Mouse (Mus musculus) v-Abl transformed pro-B cells (cell line): Measurements from ENCODE around the gene Med31.

Source experiments
- in situ Hi-C, 2 experiments: fragments of 400-800 bp; cut with MboI; formaldehyde crosslinking; loops; one replicate each; pipeline ENCODE4 v1.15.1; 2025; ENCODE audit not compliant: unreplicated experiment in 2 of 2

Med31 gene

DNA sequence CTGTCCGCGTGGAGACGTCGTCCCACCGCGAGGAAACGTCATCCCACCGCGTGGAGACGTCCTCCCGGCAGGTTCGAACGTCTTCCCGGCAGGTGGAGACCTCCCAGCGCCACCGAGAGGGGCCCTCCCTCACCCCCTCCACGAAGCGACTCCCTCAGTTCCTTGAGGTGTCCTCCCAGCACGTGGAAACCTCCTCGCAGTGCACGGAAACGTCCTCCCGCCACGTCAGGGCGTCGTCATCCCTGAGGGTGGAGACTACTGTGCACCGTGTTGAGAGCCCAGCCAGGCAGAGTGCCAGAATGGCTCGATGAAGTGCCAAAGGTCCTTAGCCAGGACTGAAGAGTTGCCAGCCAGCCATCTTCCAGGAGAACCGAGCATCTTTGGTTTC lies at the start of gene Med31:
Gene Med31 (minus strand): TSS at position 183 of the 388 bp plus-strand sequence.
- in situ Hi-C loops: loop anchor here in 1 of 2 experiments (5.0 to 25.0 kb wide), 5 partner anchors 217 to 1203 kb away; partner anchors contain the start of genes Cyb5d2, Derl2, Dhx33 and Mis12

- in situ Hi-C loops: no loop called here
Measured at GRCm38 (mm10) chr11:72256441-72256840, 41.0 kb upstream of the Med31 start.

- in situ Hi-C loops: no loop called here
Measured at GRCm38 (mm10) chr11:72255629-72256028, 40.2 kb upstream of the Med31 start.

DNA sequence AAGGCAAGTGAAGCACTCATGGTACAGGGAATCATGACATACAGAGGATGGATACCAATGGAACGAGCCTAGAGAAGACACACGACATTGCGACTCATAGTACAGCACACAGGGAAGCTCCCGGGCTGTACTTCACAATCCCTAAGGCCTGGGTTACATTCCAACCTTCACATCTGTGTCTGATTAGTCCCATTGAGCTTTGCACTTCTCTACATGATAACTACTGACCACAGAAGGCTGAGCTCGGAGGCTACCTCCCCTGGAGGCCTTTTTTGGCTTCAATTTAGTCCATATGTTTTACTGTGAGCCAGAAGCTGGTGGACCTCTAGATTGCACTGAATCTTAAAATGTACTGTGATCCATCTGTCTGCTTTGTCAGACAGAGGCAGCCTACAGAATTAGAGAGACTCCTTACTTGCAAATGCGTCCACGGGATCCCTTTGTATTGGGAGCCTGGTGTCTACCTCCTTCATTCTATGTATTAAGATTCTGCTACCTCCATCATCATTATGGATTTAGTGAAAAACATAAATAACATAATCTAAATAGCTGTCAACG lies 29.9 kb upstream of the Med31 start:
- in situ Hi-C loops: no loop called here

- in situ Hi-C loops: no loop called here
Measured at GRCm38 (mm10) chr11:72240062-72240860, 24.9 kb upstream of the Med31 start.

- in situ Hi-C loops: no loop called here
Measured at GRCm38 (mm10) chr11:72234013-72234412, 18.6 kb upstream of the Med31 start.

- in situ Hi-C loops: no loop called here
Measured at GRCm38 (mm10) chr11:72232991-72233390, 17.6 kb upstream of the Med31 start.

- in situ Hi-C loops: no loop called here
Measured at GRCm38 (mm10) chr11:72232068-72232467, 16.7 kb upstream of the Med31 start.

DNA sequence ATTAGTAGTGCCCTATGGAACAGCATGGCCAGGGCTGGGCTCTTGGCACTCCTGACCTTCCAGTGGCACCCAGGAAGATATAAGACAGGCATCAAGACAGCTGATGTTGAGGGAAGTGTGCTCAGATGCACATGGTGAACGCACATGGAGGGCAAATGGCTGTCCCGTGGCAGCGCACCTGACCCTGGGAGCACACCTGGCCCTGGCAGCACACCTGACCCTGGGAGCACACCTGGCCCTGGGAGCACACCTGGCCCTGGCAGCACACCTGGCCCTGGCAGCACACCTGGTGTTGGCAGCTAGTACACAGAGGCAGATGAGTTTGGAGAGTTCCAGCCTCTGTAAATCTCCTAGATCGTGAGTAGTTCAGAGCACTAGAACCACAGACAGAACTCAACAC lies 13.1 kb upstream of the Med31 start:
- in situ Hi-C loops: no loop called here

- in situ Hi-C loops: no loop called here
Measured at GRCm38 (mm10) chr11:72226901-72227300, 11.5 kb upstream of the Med31 start.

GRCm38 (mm10) chr11:72226020-72226791 lies 10.8 kb upstream of the Med31 start:
- in situ Hi-C loops: no loop called here

DNA sequence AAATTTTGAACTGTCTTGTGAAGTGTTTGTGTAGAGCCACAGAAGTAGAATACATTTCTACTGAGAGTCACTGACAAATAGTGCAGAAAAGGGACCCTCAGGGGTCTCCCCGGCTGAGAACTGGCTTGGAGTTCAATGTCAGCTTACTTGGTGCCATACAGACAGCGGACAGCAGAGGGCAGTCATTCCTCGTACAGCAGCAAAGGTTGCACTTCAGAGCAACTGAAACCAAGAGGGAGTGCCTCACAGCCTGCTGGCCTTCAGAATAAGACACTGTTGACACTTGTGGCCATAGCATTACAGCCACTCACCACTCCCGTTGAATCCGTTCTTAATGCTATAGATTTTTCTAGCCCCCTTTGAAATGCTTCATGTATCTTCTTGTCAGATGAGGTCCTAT lies 9.5 kb upstream of the Med31 start:
- in situ Hi-C loops: loop anchor here (5.0 to 25.0 kb wide), 7 partner anchors 92 to 1213 kb away; partner anchors contain the start of genes Cyb5d2 (in 1 of the 2), Derl2 (in 1 of the 2), Dhx33 (in 1 of the 2) and Mis12 (in 1 of the 2)

DNA sequence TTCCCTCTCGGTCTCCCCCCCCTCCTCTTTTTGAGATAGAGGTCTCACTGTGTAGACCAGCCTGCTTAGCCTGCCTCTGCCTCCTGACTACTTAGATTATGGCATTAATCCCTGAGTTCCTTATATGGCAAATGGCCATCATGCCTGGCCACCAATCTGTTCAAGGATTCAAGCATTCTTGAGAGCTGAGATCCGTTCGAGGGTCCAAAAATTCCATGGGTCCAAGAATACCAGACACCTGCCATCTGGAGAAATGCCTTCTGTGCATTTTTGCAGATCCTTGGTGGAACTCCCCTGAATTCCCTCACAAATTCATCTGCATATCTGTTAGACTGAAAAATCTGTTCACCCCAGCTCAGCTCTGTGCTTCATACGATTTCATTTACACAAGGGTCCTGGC lies 8.0 kb upstream of the Med31 start:
- in situ Hi-C loops: loop anchor here (5.0 to 25.0 kb wide), 7 partner anchors 94 to 1211 kb away; partner anchors contain the start of genes Cyb5d2 (in 1 of the 2), Derl2 (in 1 of the 2), Dhx33 (in 1 of the 2) and Mis12 (in 1 of the 2)

DNA sequence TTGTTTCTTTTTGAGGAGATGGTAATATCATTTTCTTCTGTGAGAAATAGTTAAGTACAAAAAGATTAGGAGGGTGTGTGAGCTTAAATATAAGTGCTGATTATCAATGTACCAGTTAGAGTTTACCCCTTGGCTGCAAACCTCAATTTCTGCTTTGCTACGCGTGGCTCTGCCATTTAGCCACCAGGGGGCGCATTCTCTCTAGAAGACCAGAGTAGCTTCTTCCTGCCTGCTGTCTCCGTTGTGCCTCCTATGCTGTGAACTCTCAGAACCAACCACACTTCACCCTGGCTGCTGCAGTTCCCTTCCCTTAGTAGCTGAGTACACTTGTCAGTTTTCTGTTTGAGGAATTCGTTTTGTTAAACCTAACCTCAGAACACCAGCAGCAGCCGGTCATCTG lies 5.9 kb upstream of the Med31 start:
- in situ Hi-C loops: loop anchor here (5.0 to 25.0 kb wide), 7 partner anchors 96 to 1209 kb away; partner anchors contain the start of genes Cyb5d2 (in 1 of the 2), Derl2 (in 1 of the 2), Dhx33 (in 1 of the 2) and Mis12 (in 1 of the 2)

GRCm38 (mm10) chr11:72217116-72217515 lies 1.7 kb upstream of the Med31 start:
- in situ Hi-C loops: loop anchor here in 1 of 2 experiments (5.0 to 25.0 kb wide), 5 partner anchors 215 to 1205 kb away; partner anchors contain the start of genes Cyb5d2, Derl2, Dhx33 and Mis12

DNA sequence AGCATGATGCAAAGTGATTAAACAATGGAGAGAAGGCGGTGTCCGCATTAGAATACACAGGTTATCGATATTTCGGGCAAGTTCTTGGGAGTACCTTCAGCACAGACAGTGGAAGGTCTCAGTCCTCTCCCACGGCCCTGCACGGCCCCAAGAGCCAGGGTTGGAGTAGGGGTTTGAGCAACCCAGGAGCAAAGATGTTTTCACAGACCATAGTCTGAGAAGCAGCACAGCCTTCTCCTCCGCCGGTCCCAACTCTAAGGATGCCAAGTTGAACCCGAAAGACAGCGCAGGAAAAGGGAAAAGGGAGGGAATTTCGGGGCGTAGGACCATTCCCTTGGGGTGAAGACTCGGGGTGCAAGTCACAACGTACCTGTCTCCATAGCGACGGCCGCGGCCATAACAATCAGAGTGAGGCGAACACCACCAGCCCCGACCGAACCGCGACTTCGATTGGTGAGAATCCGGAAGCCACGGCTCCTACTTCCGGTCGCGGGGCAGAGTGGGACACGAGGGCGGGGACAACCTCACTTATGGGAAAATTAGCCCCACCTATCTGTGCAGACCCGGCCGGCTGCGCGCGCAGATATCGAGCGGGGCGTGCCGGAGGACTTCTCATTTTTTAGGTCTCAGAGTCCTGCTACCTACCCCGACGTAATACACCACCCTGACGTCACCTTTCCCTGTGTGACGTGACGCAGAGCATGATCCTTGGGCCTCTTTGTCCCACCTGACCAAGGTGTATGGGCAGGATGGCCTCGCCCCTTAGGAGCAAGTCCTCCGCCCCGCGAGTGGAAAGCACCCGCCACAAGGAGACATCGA lies 592 bp downstream of the Med31 start:
- in situ Hi-C loops: loop anchor here in 1 of 2 experiments (5.0 to 25.0 kb wide), 5 partner anchors 218 to 1202 kb away; partner anchors contain the start of genes Cyb5d2, Derl2, Dhx33 and Mis12

DNA sequence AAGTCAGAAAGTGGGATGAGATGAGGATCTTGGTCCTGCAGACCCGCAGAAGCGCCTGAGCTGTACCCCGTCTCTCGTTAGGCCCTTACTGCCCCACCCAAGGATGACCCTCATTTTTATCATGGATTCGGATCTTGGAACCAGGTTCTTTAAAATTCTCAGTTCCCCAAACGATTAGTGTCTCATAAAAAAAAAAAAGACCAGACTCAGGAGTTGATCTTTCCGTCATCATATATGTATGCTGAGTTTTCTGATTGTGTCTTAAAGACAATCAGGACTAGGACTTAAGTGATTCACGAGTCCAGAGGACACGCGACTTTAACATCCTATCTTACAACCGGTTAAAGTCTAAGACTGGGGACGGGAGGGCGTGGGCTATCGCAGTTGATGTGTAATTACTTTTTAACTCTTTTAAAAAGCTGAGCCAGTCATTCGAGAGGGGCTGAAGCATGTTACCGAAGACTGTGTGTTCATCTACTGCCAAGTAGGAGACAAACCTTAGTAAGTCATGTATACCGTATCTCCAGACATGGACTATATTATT lies 7.5 kb downstream of the Med31 start:
- in situ Hi-C loops: loop anchor here (10.0 to 25.0 kb wide), 4 partner anchors 153 to 1196 kb away; partner anchors contain the start of genes Cyb5d2 (in 1 of the 2), Derl2 (in 1 of the 2), Dhx33 (in 1 of the 2) and Mis12 (in 1 of the 2)

GRCm38 (mm10) chr11:72207204-72207833 lies 8.1 kb downstream of the Med31 start, which contains the start of the genes 4933427D14Rik and Txndc17:
Gene 4933427D14Rik (minus strand): TSS chr11:72207459.
Gene Txndc17 (plus strand): TSS chr11:72207547.
- in situ Hi-C loops: loop anchor here (10.0 to 25.0 kb wide), 4 partner anchors 153 to 1195 kb away; partner anchors contain the start of genes Cyb5d2 (in 1 of the 2), Derl2 (in 1 of the 2), Dhx33 (in 1 of the 2) and Mis12 (in 1 of the 2)
